Mouse (Mus musculus): ENCODE measurements around the gene Pbx4.

DNA sequence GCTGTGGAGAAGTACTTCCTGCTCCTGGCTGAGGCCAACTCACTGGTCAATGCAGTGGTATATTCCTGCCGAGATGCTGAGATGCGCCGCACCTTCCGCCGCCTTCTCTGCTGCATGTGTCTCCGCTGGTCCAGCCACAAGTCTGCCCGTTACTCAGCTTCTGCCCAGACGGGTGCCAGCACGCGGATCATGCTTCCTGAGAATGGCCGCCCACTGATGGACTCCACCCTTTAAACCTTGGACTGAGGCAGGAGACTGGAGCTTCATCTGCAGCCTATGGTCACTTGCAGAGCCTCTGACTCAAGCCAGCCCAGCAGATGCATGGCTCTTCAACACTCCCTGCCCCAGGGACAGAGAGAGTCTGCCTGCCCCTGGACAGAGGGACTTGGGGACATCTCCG is 5.9 kb upstream of the Pbx4 start:
- TF ChIP-seq CTCF (conservative IDR thresholded peaks at IDR 0.05; ENCODE audit: low read length) (no peak), POU5F1 (IDR thresholded peaks at IDR 0.05; ENCODE audit: borderline replicate concordance, low read length) (no peak)

Data from E14TG2a.4 (cell line).